Mouse (Mus musculus) G1E (cell line): ENCODE results near the gene Zbtb45.

Source experiments
- CTCF ChIP-seq: IDR thresholded peaks from 2 replicates; pipeline ENCODE4 v1.5.1; 2012; ENCODE audit warnings: low read depth, low read length, inconsistent platforms, mixed read lengths
- GATA1 ChIP-seq: IDR thresholded peaks from 2 replicates; pipeline ENCODE4 v1.6.1; 2012; ENCODE audit warnings: borderline replicate concordance, low read length, inconsistent platforms, mixed read lengths

DNA sequence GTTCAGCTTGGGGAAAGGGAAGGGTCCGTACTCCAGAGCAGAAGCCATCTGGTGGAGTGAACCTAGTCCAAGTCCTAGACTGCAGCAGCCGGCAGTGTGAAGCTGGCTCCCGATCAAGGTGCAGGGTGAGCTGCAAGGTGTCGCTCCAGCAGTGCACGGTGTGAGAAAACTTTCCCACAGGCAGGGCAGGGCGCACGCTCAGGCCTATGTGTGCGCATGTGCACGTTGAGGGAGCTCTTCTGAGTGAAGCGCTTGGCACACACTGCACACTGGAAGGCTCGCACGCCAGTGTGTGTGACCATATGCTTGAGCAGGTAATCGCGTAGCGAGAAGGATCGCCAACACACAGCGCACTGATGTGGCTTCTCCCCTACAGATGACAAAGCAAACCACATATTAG lies 3.8 kb downstream of the Zbtb45 start:
- TF ChIP-seq CTCF (no peak), GATA1 (no peak)
